Mouse (Mus musculus) MEL (cell line): ENCODE measurements around the gene Dhdh.

Experiments used
- CTCF ChIP-seq, 3 experiments: IDR thresholded peaks in 2 of 3; conservative IDR thresholded peaks in 1 of 3; 2 replicates each; pipeline ENCODE4 v1.5.1; 2011 to 2012; ENCODE audit warnings: low read length in 3 of 3, low read depth in 2 of 3, mild to moderate bottlenecking in 2 of 3, improper control_type of control experiment in 1 of 3, inconsistent platforms in 1 of 3, mixed read lengths in 1 of 3, moderate library complexity in 1 of 3; ENCODE audit not compliant: control insufficient read depth in 1 of 3, insufficient read depth in 1 of 3, poor library complexity in 1 of 3, severe bottlenecking in 1 of 3
- TAL1 ChIP-seq: IDR thresholded peaks from 2 replicates; pipeline ENCODE4 v1.6.1; 2012; ENCODE audit warnings: mild to moderate bottlenecking, inconsistent platforms, low read length, moderate library complexity, mixed read lengths
- TCF12 ChIP-seq: IDR thresholded peaks from 2 replicates; pipeline ENCODE4 v1.6.1; 2014; ENCODE audit warnings: low read depth, mild to moderate bottlenecking, inconsistent platforms, low read length, improper control_type of control experiment, moderate library complexity

DNA sequence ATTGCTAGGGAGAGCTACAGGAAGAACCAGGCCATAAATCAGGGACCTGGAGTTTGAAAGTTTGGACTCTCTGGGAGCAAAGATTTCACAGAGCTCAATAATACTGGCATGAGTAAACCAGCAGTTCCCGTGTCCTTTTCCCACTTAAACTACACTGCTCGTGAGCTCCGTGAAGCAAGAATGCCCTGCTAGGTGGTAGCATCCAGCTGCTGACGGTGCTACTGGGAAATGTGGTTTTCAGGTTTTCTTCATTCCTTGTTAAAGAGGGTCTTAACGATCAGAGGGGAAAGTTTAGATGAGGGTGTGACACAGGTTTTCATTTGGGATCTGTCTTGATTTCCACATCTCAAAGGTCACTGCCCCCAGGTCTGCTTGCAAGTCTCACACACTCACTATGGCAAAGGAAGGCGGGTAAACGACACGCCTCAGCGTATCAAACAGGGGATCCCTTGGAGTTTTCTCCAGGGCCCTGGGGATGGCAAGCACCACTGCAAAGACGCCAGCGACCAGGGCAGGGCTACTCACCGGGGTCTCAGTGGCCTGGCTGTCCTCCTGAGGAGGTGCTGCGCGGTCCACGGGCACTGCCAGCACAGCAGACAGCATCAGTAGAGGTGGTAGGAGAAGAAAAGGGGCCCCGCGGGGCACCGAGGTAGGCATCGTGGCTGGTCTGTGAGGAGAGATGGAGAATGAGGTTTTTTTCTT is 20.7 kb upstream of the Dhdh start:
- TF ChIP-seq TCF12 (no peak), CTCF (IDR thresholded peaks at IDR 0.05 in 2 of 3, conservative IDR thresholded peaks at IDR 0.05 in 1 of 3; ENCODE audit: control insufficient read depth in 1 of 3, insufficient read depth in 1 of 3, low read depth in 2 of 3, low read length in 3 of 3, poor library complexity in 1 of 3, severe bottlenecking in 1 of 3) (no peak), TAL1 (no peak)
